Mouse (Mus musculus) left cerebral cortex, adult 2 months (tissue): ENCODE results near the gene Art4. TPM values are rescaled to one million over a fixed set of nuclear protein-coding genes. Genes with fewer than 3 reads are reported as not detected.

Source experiments
- DNase-seq, 2 experiments: peaks; one replicate each; pipeline ENCODE4 v3.0.0; 2021 to 2022; ENCODE audit warnings: low spot score in 2 of 2, mixed read lengths in 1 of 2; ENCODE audit errors: extremely low spot score in 1 of 2
- H3K27ac ChIP-seq: fragments of 200-600 bp; 2 replicates; pipeline ENCODE4 v1.8.1; 2022
- H3K4me3 ChIP-seq: fragments of 200-600 bp; 2 replicates; pipeline ENCODE4 v1.8.1; 2022
- CTCF ChIP-seq: fragments of 200-600 bp; IDR thresholded peaks from 2 replicates; pipeline ENCODE4 v1.8.1; 2022; ENCODE audit warnings: antibody characterized with exemption, mild to moderate bottlenecking, moderate library complexity
- intact Hi-C: fragments of 180-260 bp; cut with DNase I; formaldehyde crosslinking; loops from one replicate; pipeline ENCODE4 v1.15.1; 2025
- total RNA-seq, 2 experiments: library from RNA; stranded (reverse); gene quantifications; 2 replicates each; pipeline ENCODE4 v1.2.3; 2021

The Art4 gene
- total RNA-seq, 2 experiments from 2014 or later = not detected

DNA sequence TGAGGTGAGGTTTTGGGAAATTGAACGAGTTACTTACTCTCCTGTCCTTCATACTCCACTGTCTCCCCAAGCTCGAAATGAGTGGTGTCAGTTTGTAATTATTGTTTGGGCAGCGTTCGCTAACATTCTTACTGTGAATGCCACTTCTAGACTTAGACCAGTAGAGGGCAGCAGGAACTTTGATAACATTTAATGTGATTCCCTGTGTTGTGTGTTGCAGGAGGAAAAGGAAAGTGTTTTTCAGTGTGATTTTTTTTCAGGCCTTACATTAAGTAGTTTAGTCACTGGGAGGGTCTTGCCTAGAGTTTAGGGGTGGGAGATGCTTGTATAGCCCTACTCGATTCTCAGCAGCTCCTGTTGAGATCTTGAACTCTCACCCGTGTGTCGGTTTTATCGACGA, 3.5 kb upstream of the Art4 start:
- Histone ChIP-seq H3K27ac (no peak overlapping the region), H3K4me3 (no peak overlapping the region)
- TF ChIP-seq CTCF = peak; percentile 74
- DNase-seq = no peak
- intact Hi-C loops = loop anchor here (1.0 to 5.0 kb wide), 3 partner anchors 59 to 121 kb away; no protein-coding TSS in a partner anchor

DNA sequence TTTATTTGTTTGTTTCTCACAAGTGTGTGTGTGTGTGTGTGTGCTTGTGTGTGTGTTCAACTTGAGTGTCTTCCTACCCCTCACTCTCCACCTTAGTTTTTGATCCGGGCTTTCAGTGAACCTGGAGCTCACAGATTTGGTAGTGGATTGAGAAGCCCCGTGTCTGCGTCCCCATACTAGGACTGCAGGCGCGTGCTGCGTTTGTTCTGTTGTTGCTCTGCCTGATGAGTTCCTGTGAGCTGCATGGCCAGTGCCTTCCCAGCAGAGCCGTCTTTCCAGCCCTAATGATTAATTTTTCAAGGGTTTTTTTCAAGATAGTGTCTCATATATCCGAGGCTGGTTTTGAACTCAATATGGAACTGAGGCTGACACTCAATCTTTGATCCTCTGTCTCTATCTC, 887 bp upstream of the Art4 start:
- no peak for DNase-seq
- TF ChIP-seq CTCF = no peak
- no peak overlapping the region for H3K27ac ChIP-seq
- H3K4me3 ChIP-seq = no peak overlapping the region
- intact Hi-C loops = loop anchor here (10.0 kb wide), 1 partner anchor 316 kb away; the partner anchor contains the start of gene Rerg

DNA sequence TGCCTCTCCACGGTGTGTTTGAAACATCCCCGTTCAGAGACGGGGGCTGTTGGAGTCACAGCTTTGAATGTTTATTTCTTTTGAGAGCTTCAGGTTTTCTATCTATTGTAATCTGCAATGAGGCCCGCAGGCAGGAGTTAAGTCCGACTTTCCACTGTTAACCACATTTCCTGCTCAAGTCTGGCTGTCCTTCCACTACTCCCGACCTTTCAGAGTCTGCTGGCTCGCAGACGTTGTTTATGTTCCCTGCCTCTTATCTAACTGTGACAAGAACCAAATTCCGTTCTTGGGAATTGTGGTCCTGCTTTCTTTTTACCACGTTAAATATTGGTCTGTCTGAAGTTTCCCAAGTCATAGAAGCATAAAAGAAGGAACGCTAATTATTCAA, 334 bp upstream of the Art4 start:
- intact Hi-C loops = loop anchor here (10.0 kb wide), 1 partner anchor 317 kb away; the partner anchor contains the start of gene Rerg
- Histone ChIP-seq H3K27ac (no peak overlapping the region), H3K4me3 (no peak overlapping the region)
- TF ChIP-seq CTCF = no peak
- DNase-seq = no peak

DNA sequence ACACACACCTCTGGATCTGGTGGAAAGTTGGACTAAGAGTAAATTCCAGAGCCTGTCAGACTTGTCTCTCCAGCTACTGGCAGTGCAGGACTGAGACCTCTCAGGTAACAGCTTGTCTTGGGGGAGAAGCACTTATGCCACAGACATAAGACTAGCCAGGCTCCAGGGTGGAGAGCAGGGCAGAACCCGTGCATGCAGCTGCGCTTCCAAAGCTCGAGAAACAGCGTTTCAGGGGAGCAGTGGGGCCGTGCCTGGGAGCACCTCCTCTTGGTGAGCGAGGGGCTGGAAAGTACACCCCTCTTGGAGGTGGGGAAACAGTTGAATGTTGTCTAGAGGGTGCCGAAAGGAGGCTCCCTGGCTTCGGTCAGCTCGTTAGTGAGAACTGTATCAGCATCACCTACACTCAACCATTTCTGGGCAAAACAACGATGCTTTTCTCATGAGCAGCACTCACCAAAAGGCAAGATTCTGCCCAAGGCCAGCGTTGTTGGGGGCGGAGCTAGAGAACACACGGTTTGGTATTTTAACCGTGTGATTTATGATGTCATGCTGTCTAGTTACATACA, 1.4 kb downstream of the Art4 start:
- intact Hi-C loops = loop anchor here (10.0 kb wide), 1 partner anchor 319 kb away; the partner anchor contains the start of gene Rerg
- no peak overlapping the region for H3K27ac ChIP-seq
- TF ChIP-seq CTCF = no peak
- no peak for DNase-seq
- no peak overlapping the region for H3K4me3 ChIP-seq

DNA sequence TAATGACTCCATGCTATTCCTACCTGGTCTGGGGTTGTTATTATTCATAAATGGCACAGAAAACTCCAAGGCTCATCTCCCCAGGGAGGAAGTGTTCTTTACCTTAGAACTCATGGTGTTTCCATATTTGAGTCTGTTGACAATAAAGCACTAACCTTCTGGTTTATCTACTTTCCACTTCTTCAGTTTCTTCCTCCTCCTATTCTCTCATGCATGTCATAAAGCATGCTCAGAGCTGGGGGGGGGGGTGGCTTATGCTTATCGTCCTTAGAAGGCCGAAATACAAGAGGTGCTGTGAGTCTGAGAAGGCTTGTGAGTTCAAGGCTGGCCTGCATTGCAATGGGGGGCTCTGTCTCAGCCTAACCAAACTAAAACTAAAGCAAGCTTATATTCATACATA, 2.4 kb downstream of the Art4 start:
- Histone ChIP-seq H3K27ac (no peak overlapping the region), H3K4me3 (no peak overlapping the region)
- TF ChIP-seq CTCF = no peak
- no peak for DNase-seq
- intact Hi-C loops = loop anchor here (10.0 kb wide), 1 partner anchor 320 kb away; the partner anchor contains the start of gene Rerg

DNA sequence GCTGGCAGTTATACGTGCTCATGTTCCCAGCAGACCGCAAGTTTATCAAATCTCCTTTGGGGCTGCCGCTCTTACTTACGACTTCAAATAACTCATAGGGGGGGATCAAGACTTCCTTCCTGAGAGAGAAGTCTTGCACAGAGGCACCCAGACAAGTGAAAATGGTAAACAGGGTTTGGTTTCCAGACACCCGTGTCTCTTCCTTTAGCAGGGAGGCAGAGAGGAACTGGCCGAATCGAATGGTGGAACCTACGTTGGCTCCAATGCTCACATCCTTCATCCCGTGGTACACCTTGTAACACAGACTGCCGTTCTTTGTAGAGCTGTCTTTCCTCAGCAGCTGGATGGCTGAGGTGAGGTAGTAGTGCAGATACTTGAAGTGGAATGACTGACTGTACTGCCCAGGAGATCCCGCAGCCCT, 3.2 kb downstream of the Art4 start:
- H3K27ac ChIP-seq = no peak overlapping the region
- TF ChIP-seq CTCF = no peak
- no peak for DNase-seq
- intact Hi-C loops = loop anchor here (10.0 kb wide), 1 partner anchor 320 kb away; the partner anchor contains the start of gene Rerg
- H3K4me3 ChIP-seq = no peak overlapping the region

DNA sequence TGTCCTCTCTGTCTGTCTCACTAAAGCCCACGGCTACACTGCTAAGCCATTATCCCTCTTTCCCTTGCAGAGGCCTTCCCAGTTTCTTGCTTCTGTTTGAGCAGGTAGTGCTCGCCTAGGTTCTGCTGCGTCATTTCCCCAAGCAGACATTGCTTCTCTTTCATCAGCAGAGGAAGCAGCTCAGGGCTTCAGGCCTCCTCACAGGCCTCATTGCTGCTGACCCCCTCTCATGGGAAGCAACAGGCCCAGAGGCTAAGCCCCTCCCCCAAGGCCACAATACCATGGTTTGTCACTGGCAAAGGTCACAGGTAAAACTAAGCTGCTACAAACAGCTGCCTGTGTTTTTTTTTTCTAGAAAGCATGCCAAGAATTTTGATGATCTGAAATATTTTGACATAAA, 4.8 kb downstream of the Art4 start:
- DNase-seq = no peak
- TF ChIP-seq CTCF = no peak
- no peak overlapping the region for H3K27ac ChIP-seq
- intact Hi-C loops = loop anchor here (2.0 to 10.0 kb wide), 2 partner anchors 18 to 322 kb away; partner anchors contain the start of genes Rerg and Smco3
- no peak overlapping the region for H3K4me3 ChIP-seq

DNA sequence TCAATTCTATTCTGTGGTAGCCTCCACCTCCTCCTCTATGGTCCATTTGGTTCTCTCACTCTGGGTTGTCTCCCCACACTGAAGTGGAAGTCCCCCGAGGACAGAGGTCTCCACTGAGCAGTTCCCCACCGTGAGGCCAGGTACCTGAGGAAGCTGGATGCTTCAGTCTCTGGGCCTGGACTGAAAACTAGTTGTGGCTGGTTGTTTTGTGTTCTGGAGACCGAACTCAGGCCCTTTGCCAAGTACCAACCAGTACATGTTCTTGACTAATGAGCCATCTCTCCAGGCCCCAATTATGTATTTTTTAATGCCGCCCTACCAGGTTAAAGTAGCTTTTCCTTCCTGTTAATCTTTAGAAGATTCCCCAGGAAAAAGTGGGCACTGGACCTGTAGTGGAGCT, 5.2 kb downstream of the Art4 start:
- Histone ChIP-seq H3K27ac (no peak overlapping the region), H3K4me3 (no peak overlapping the region)
- TF ChIP-seq CTCF = no peak
- intact Hi-C loops = loop anchor here (2.0 to 10.0 kb wide), 2 partner anchors 18 to 322 kb away; partner anchors contain the start of genes Rerg and Smco3
- DNase-seq = no peak

DNA sequence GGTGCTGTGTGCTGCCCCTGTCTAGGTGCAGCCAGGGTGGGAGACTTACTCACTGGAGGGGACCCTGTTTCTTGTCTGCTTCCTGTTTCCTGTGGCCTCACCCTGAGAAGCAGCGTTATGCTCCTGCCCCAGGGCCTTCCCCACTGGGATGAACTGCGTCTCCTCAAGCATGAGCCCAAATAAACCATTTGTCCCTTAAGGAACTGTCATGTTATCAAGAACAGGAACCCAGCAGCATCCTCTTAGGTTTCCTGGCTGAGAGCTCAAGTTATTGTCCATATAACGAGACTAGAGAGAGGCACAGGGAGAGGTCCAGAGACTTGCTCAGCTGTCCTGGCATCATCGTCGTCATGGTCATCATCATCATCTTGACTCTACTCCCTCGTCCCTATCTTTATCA, 7.3 kb downstream of the Art4 start:
- intact Hi-C loops = loop anchor here (10.0 kb wide), 1 partner anchor 325 kb away; the partner anchor contains the start of gene Rerg
- Histone ChIP-seq H3K27ac (no peak overlapping the region), H3K4me3 (no peak overlapping the region)
- TF ChIP-seq CTCF = no peak
- DNase-seq = no peak

DNA sequence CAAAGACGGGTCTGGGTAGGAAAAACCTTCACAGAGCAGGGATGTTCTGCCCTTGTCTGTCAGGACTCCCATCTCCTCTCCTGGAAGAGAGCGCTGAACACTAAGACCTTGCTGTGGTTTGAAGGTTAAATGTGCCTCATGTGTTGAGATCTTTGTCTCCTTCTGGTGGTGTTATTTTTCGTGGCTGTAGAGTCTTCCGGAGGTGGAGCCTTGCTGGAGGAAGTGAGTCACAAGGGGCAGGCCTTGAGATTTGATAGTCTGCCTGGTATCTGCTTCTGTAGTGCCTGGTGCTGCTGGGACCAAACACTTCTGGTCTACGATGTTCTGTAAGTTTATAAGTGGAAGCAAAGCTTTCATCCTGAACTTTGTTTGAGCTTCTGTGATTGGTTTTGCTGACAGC, 8.6 kb downstream of the Art4 start:
- no peak for TF ChIP-seq CTCF
- Histone ChIP-seq H3K4me3 (no peak overlapping the region), H3K27ac (no peak overlapping the region)
- intact Hi-C loops = no loop called here
- DNase-seq = no peak

DNA sequence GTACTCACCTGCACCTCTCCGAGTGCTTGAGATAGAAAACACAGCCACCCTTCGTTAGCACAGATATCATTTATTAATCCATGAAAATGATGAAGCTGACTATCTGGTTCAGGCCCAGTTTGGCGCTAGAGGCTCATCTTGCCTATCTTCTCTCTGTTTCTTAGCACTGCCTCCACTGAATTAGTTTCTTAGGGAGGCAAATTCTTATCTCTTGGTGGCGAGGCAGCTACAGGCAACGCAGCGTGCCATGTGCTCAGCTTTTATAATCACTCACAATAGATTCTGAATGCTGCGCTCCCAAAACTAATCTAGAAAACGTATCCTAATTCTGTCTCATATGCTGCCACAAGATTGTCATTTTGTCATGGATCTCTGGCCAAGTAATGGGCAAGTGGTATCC, 9.1 kb downstream of the Art4 start:
- H3K27ac ChIP-seq = no peak overlapping the region
- no peak overlapping the region for H3K4me3 ChIP-seq
- intact Hi-C loops = no loop called here
- no peak for DNase-seq
- no peak for TF ChIP-seq CTCF

DNA sequence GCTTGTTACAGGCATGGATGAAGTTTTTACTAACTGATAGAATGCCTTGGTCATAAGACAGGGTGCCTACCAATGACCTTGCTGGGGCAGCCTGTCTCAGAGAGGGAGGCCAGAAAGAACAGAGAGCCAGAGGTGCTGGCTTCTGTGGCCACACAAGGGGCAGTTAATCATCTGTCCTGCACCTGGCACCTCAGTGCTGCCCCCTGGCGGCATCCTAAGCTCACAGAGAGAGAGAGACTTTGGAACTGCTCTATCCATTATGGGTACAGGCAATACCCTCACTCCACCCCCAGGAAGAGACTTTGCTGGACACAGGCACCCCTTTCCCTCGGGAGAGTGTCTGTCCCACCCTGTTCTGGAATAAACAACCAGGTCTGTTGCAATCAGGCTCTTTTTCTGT, 9.7 kb downstream of the Art4 start:
- peak; percentile 29 to 36 for DNase-seq
- TF ChIP-seq CTCF = peak; percentile 66
- intact Hi-C loops = no loop called here
- H3K27ac ChIP-seq = no peak overlapping the region
- H3K4me3 ChIP-seq = no peak overlapping the region

DNA sequence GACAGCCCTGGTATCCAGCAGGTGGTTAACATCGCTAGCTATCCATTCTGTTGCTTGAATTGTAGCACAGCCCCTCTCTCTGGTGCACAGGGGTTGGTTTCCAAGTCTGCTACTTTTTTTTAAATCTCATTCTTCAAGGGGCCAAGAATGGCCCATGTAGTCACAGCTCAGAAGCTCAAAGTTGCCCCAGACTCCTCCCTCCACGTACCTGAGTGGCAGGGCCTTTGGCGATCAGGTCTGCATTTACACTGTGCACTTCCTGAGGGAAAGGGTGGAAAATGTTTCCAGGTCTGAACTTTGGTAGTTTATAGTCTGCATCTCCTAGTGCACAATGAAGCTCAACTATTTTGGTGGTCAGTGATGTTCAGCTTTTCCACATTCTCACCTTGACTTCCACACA, 10.3 kb downstream of the Art4 start:
- Histone ChIP-seq H3K4me3 (no peak overlapping the region), H3K27ac (no peak overlapping the region)
- no peak for DNase-seq
- no peak for TF ChIP-seq CTCF
- intact Hi-C loops = no loop called here
